Mouse (Mus musculus) embryonic fibroblast, embryonic 13.5 days (primary cell): ENCODE data around the gene Piwil1.

Experiments
- CTCF ChIP-seq: IDR thresholded peaks from 2 replicates; pipeline ENCODE4 v1.5.1; 2011; ENCODE audit warnings: mild to moderate bottlenecking, control low read depth, low read length, moderate library complexity, borderline replicate concordance; ENCODE audit not compliant: insufficient read depth
- POLR2A ChIP-seq: IDR thresholded peaks from 2 replicates; pipeline ENCODE4 v1.6.1; 2011; ENCODE audit warnings: low read depth, mild to moderate bottlenecking, control low read depth, low read length, moderate library complexity

DNA sequence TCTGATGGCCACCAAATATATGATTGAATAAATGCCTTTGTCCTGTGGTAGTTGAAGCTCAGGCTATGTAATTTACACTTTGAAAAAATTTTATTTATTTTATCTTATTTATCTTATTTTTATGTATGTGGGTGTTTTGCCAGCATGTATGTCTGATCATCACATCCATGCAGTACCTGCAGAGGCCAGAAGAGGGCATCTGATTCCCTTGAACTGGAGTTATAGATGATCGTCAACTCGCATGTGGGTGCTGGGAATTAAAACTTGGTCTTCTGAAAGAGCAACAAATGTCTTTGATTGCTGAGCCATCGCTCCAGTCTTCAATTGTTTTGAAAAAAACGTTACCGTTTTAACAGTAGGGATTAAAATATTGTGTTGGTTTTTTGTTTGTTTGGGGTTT, 15.2 kb upstream of the Piwil1 start:
- TF ChIP-seq CTCF (no peak), POLR2A (no peak)
